Mouse (Mus musculus) stomach, postnatal 0 days (tissue): ENCODE results near the gene A4gnt.

Source experiments
- CTCF ChIP-seq: IDR thresholded peaks from 2 replicates; pipeline ENCODE4 v1.5.1; 2016; ENCODE audit warnings: antibody characterized with exemption, low read depth, mild to moderate bottlenecking, moderate library complexity
- EP300 ChIP-seq: optimal IDR thresholded peaks from 2 replicates; pipeline ENCODE3; 2016; ENCODE audit warnings: antibody characterized with exemption

DNA sequence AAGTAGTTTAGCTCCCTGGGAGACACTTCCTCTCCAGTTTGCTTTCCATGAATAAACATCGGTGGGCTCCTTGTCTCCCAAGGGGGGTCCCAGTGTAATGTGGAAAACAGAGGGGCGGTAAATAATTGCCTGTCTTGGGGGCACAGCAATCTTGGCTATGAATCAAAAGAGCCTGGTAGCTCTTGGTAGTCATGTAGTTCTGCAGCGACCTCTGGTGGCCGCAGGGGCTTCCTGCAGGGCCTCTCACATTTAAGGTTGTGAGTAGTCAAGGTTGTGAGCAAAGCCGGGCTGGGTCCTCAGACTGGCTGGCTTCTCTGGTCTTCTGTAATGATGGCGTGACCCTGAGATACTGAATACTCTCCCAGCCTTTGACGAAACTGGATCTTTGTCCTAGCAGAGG is 50.1 kb downstream of the A4gnt start:
- TF ChIP-seq CTCF (peak; percentile 91), EP300 (no peak)
